Mouse (Mus musculus) embryo, embryonic 11.5 days (tissue): ENCODE data around the gene Pcna.
"Not testable (repeated sequence)": the region's sequence is repeated elsewhere in the genome, so short reads cannot be mapped to it uniquely, and the experiment has no call there.

Experiments used
- DNase-seq: peaks from one replicate; pipeline ENCODE4 v3.0.0-alpha.2; 2012; ENCODE audit warnings: low read depth, low spot score

Gene Pcna

DNA sequence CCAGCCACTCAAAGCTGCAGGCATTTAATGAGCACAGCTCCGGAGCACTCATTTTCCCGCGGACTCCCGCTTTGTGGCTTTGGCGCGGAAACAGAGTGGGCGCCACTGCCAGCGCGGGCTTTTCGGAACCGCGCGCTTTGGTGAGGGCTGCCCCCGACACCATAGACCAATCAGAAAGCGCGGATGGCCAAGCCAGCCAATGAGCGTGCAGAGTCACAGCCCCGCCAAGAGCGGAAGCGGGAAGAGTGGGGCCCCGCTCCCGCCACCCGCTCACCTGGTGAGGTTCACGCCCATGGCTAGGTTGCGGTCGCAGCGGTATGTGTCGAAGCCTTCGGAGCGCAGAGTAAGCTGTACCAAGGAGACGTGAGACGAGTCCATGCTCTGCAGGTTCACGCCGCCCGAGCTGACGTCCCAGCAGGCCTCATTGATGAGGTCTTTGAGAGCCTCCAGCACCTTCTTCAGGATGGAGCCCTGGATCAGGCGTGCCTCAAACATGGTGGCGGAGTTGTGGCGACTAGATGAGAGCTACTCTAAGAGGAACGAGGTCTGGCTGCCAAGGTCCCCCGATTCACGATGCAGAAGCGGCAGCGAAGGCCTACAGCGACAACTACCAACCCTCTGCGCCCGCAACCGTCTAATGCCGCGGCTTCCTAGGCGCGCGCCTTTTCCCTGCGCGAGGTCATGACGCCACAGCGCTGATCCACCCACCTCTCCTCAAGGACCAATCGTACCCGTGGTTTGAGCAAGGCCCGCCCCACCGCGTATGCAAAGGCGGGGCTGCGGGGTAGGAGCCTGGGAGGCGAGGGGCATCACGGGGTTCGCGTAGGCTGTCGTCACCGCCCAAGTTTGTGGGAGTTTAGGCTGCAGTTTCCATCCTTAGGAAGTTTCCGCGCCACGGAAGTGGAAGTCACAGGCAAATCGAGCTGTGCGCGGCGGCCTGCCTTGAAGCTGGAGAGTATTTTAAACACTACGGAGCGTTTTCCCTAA lies at the start of gene Pcna:
Pcna (minus strand) TSS at position 773 of the 987 bp plus-strand sequence.
- DNase-seq: peak; percentile 95

DNA sequence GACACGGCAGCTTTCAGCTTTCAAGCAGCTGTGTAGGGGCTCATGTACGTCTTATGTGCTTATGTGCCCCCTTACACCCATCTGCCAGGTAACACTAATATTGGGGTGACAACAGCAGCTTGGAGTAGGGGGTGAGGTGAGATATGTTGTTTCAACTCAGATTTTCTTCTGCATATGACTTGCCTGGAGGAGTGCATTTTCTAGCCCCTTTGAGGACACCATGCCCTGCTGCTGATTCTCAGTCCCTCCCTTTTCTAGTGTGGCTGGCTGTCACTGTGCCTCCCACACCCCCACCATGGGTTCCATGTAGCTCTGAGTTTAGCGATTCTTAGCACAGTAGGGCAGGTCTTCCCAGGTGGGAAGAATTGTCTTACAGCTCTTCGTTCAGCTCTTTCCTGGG lies 48.3 kb upstream of the Pcna start:
- no peak for DNase-seq

DNA sequence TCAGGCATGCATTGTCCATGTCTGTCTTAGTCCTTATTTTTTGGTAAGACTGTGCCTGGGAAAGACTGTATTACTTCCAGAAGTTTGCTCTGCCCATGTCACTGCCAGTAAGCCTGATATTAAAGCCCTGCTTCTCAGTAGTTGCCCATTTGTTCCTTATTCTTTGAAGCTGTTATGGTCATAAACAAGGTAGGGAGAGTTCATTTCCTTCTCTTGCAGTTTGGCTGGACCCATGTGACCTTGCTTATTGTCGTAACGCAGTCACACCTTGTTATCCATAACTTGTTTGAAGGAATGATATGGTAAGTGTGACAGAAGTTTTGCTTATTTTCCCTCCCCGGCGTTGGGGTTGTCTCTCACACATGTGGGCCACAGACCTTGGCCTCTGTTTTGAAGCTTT lies 45.1 kb upstream of the Pcna start:
- no peak for DNase-seq

DNA sequence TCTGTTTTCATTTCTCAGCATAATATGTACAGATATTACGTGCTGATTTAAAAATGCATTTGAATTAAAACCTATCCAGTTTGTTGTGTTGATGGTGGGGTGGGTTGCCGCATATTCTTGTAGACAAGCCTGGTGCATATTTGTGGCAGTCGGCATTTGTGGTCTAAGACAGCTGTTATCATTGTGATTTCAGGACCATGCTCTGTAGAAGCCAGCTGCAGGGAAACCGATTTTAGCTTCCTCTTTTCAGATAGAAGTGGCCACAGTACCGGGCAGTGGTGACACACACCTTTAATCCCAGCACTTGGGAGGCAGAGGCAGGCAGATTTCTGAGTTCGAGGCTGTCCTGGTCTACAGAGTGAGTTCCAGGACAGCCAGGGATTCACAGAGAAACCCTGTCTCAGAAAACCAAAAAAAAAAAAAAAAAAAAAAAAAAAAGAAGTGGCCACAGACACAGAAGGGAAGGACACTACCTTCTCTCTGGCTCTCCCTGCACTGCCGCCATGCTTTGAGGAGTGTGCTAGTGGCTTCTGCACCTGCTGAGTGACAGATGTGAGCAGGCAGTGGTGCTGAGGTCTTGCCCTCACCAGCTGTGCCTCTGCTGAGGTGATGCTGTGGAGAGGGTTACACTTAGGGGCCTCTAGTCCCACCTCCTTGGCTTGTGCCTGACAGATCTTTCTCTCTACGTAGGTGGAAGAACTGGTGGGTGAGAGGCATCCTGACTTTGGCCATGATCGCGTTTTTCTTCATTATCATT lies 40.8 kb upstream of the Pcna start:
- no peak for DNase-seq

DNA sequence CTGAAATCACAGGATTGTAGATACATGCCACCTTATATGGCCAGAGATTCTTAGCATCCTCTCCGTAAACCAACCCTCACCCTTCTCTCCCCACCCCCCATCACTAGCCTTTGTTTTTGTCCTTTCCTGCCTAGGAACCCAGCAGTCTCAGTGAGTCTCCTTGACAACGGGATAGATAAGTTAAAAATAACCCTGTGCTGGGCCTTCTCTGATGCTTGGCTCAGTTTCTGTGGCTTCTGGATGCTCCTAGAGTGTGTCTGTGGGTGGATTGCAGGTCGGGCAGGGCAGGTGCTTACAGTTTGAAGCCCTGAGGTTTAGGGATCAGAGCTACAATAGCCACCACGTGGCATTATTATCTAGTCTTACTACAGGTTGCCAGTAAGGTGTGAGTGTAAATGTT lies 39.0 kb upstream of the Pcna start:
- no peak for DNase-seq

DNA sequence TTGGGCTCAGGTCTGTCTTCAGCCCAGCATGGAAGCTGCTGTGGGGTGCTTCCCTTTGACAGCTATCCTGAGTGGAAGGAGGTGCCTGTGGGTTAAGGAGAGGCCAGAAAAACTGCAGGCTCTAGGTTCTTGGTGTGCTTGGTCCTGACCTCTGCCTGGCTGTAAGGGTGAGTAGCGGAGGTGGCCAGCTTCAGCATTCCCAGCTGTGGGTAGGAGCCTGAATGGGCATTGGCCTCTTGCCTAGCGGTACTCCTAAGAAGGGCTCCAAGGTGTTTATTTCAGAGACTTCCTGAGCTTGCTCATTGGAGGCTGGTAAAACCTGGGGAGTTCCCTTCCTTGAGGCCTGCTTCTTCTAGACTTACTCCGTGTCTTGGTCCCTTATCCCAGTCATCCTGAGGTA lies 38.2 kb upstream of the Pcna start:
- DNase-seq: no peak

DNA sequence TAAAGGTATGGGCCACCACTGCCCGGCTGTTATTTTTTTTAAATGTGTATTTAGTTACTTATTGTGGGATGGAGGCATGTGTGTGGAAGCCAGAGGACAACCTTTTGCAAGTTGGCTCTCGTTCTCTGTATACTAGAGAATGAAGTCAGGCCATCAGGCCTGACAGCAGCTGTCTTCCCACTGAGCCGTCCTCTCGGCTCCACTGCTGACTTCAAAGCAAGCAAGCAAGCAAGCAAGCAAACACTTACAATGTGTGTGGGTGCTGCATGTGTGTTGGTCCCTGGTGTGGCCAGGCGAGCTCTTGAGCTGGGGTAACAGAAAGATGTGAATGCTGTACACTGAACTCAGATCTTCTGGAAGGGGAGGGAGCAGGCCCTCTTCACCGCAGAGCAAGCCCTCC lies 37.7 kb upstream of the Pcna start:
- no peak for DNase-seq

DNA sequence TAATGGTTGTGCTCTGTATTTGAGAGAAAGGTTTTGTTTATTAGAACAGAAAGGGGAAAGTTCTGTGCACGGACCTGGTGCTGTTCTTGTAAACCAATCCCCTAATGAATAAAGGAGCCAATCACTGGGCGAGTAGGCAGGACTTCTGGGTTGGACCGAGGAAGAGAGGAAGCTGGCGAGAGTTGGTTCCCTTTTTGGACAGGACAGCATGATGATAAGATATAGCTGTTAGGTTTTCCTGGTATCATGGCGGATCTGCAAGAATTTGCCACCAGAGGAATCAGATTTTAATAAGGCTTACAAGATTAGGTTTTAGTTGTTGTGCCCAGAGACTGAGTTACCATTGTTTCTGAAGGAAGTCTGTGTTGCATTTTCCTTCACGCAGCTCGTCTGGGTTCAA lies 36.1 kb upstream of the Pcna start:
- not testable (repeated sequence) for DNase-seq

DNA sequence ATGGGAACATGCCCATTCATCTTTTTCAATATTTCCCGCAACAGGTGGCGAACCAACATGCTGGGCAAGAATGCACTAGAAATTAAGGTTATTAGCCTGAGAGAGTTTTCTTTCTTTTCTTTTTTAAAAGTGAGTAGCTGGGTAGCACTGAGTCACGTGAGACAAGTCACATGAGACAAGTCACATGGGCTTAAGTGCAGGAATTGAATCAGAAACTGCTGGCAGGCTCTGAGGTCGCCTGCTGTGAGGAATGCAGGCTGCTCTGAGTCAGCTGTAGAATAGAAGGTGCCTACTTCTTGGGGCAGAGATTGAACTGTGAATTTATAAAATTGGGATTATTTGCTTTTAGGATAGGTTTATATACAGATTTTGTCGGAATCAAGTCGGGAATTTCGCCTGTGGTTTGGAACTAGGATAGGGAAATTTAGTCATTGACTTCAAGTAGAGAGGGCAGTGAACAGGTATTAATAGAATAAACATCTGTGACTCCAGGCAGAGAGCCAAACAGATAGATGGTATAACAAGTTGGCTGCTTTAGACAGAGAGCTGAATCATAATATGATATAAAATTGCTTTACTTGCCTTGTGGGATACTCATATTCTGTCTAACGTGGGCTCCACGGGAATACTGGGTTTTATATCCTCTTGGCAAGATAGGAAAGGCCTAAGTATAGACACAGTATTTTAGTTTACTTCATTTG lies 33.4 kb upstream of the Pcna start:
- DNase-seq: no peak

DNA sequence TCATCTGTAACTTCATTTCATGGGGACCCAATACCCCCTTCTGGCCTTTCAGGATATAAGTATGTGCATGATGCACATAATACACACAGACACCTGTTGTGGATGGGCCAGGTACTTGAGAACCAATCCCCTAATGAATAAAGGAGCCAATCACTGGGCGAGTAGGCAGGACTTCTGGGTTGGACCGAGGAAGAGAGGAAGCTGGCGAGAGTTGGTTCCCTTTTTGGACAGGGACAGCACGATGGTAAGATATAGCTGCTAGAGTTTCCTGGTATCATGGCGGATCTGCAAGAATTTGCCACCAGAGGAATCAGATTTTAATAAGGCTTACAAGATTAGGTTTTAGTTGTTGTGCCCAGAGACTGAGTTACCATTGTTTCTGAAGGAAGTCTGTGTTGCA lies 32.6 kb upstream of the Pcna start:
- DNase-seq: not testable (repeated sequence)

DNA sequence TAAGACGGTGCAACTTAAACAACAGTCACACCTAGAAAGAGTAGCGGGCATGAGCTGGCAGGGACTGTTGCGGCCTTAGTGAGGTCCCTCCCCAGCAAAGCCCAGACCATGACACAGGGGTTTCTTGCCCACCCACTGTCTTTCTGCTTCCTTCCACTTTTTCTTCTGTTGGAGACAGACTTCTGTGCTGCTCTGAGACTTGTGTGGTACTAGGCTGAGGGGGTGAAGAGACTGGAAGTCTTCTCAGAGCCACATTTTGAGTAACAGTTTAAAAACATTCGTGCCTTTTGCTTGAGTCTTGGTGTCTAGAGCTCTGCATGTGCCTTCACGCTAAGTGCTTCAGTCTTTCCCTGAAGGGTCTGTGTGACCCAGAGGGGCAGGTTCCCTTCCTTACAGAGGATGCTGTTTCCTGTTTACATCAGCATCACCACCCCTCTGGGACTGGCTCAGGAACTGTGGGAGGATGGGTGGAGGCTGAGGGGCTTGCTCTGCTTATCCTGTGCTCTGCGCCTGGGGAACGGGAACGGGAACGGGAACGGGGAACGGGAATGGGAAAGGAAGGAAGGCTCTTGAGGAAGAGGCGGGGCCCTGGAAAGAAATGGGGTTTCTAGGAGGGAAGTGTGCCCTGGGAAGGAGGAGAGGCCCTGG lies 31.5 kb upstream of the Pcna start:
- no peak for DNase-seq

DNA sequence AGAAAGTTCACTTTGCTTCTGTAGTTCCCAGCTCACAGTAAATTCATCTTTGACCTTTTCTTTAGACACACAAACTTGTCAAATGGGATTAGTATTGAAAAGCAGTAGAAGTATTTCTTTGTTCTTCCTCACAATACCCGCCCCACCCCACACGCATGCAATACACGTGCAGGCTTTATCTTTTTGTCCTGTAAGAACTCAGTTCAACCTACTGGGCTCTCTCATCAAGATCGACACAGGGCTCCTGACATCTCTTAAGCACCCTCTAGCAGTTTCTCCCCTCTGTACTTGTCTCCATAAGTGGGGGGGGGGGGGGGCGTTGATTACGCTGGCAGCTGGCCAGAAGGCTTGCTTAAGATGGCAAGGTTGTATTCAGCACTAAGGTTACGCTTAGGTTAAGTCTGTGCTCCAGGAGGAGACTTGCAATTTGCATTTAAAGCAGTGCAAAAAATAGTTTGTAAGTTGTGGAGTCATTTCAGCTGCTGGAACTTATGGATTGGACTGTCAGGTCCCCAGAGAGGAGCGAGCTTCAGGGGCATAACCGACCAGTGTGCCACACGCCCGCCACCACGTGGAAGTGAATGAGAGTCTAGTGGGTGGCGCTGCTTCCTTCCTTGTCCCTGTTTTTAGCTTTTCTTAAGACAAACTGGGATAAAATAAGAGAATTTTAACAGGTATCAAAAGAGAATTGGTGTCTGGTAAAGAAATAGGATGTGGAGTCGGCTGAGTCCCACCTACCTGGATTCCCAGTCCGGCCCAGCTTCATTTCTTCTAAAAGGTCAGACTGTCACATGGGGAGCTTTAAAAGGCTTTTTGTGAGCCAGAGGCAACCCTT lies 30.3 kb upstream of the Pcna start:
- DNase-seq: no peak

DNA sequence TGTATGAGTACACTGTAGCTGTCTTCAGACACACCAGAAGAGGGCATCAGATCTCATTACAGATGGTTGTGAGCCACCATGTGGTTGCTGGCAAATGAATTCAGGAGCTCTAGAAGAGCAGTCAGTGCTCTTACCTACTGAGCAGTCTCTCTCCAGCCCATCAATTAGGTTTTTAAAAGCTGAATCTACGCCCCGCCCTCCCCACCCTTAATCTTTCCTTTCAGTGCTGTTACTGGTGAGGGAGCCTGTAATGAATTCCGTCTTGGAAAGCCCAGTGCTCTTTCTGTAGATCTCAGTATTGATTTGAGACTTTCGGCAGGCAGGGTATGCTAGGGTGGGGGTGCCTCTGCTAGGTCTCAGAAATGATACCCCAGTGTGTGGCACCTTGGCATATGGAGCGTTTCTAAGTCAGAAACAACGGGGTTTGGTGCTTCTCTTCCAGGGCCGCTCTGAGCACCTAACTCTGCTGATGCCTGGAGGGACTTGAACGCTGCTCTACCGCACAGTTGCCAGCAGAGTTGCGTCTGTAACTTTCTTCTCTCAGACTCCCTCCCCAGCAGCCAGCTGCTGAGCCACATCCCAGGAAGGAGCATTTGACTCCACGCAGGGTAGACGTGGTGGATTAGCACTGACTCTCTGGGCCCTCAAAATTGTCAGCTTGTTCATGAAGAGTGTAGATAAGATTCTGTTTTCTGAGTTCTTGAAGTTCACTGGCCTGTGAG lies 29.5 kb upstream of the Pcna start:
- DNase-seq: no peak

DNA sequence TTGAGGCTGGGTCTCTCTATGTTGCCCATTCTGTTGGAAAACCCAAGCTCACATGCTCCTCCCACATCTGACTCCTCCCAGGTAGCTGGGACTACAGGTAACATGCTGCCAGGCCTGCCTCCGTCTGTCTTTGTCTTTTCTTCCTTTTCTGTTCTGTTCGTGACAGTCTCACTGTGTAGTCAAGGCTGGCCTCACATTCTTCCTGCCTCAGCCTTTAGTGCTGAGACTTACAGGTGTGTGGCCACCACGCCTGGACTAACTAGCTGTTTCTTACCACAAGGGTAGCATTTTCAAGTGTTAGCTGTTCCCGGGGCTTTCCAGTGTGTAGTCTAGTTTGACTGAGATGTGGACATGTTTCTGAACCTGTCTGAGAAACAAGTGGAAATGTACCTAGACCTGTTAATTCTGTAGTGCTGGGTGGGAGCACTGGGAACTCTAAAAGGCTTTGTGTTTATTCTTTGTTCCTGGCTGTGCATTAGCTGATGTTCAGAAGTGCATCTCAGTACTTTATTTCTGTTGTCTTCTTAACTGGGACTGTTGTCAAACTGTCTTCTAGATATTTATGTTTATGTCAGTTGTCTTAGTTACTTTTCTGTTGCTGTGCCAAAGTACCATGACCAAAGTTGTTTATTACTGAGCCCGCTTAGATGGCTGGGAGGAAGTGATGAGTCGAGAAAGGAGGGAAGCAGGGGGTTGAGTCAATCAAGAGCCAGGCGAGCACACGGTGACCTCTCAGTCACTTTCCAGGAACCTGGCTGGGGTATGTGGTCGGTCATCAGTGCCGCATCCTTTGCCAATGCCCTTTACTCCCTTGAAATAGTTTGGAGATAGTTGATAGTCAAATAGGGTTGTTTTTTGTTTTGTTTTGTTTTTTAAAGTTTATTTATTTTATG lies 28.7 kb upstream of the Pcna start:
- no peak for DNase-seq

DNA sequence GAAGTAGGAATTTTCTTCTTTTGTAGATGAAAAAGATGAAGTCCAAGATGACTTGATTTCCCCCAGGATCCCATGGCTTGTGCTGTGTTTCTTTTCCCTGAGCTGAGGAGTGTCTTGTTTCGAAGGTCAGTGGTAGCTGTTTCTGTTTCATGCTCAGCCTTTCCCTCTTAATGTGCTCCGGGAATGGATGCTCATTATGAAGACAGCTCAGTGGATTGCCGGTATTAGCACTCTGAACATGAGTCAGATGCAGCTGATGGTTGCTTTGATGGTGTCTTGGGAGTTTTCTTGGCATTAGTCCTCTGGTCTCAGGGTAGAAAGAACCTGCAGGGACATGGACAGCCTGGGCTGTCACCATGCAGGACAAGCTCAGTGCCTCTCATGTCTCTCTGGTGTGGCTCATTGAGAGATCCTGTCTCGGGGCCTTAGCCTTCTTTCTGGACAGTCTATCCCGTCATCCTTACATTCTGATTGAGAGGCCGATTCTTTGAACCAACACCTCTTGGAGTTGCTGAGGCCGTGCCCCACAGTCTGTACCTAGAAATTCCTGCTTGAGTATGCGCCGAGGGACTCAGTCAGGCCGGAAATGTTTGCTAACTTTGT lies 27.5 kb upstream of the Pcna start:
- DNase-seq: no peak

DNA sequence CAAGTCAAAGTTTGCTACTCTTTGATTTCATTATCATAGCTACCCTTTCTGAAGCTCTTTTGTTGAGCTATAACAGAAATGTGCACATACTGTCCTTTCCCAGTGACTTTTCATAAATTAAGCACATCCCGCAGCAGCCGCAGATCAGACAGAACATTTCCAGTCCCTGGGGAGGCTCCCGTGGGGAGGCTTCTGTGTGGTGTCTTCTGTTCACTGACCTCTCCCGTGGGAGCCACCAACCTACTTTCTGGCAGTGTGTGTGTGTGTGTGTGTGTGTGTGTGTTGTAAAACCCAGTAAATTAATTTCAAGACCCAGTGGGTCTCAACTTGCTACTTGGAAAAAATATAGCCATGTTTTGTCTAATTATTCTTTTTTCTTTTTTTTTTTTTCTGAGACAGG lies 26.9 kb upstream of the Pcna start:
- DNase-seq: no peak

DNA sequence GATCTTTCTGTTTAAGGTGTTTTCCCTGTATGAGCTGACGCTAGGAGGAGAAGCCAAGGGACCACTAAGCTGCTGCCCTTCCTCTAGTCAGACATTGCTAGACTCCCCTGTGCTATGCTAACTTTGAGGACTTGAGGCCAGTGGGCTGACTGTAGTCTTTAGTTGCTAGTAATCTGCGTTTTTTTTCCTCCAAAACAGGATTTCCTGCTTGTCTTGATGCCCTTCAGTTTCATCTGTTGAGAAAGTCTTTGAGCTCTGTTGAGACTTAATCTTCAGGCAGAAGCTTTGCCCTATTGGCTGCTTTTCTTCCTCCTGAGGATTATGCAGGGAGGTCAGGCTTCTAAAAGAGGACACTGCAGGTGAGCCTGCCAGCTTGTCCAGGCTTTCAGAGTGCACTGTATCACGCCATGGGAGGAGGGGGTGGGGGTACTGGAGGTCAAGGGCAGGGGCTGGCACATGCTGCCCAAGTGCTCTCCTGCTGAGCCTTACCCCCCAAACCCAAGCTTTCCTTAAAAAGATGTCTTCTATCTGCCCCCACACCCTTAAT lies 26.3 kb upstream of the Pcna start:
- no peak for DNase-seq

DNA sequence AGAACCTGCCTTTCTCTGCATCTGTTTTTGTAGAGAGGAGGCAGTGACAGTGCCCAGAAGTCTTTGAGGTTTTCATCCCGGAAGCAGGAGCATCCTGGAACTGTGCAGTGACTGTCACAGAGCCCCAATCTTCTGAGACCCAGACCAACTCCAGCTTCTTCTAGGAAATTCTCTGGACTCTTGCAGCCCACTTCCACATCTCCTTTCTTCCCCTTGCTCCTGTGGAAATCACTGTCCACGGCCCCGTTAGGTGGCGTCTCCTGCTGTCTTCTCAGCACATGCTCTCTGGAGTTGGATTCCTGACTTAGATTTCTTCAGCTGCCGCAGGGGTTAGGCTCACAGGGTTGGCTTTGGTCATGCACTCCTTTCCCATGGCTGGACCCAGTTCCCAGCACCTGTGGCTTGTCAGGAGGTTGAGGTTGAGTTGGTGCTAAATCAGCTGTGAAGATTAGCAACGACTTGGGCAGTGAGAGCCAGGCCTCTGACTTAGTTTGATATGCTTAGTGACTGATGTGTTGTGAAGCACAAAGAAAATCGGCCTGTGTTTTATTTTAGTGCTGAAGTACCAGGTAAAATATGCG lies 25.2 kb upstream of the Pcna start:
- DNase-seq: no peak
